Mouse (Mus musculus) liver, embryonic 14.5 days (tissue): Measurements from ENCODE around the gene Trir. TPM values are rescaled to one million over a fixed set of nuclear protein-coding genes. Genes with fewer than 3 reads are reported as not detected.

Experiments used
- ATAC-seq: fragments of 200-750 bp; cut with Nextera tagmentation; 2 replicates; pipeline ENCODE4 v1.8.0; 2017; ENCODE audit warnings: moderate number of reproducible peaks, mild to moderate bottlenecking, moderate library complexity; ENCODE audit not compliant: insufficient read depth
- DNase-seq, 3 experiments: peaks; one replicate each; pipeline ENCODE4 v3.0.0-alpha.2; 2012 to 2013; ENCODE audit warnings: low read depth in 3 of 3, low spot score in 3 of 3
- H3K27ac ChIP-seq: fragments of 300-500 bp; sonication (generic); 2 replicates; pipeline ENCODE4 v1.5.1; 2014; ENCODE audit warnings: moderate library complexity, mild to moderate bottlenecking, control low read depth, inconsistent platforms
- H3K27me3 ChIP-seq: fragments of 300-500 bp; sonication (generic); 2 replicates; pipeline ENCODE4 v1.6.1; 2014; ENCODE audit warnings: mild to moderate bottlenecking, low read length, moderate library complexity; ENCODE audit not compliant: control insufficient read depth, insufficient read depth
- H3K36me3 ChIP-seq: fragments of 300-500 bp; sonication (generic); replicated peaks from 2 replicates; pipeline ENCODE4 v1.6.1; 2014; ENCODE audit warnings: low read depth; ENCODE audit not compliant: control insufficient read depth, insufficient read depth
- H3K4me1 ChIP-seq, 2 experiments: fragments of 200-500 bp in 1 of 2; fragments of 300-500 bp in 1 of 2; sonication (generic) in 1 of 2; replicated peaks; 2 replicates each; pipeline ENCODE4 v1.6.1; 2012 to 2014; ENCODE audit warnings: antibody characterized with exemption in 1 of 2, inconsistent platforms in 1 of 2, low read length in 1 of 2; ENCODE audit not compliant: control insufficient read depth in 2 of 2, insufficient read depth in 2 of 2
- H3K4me2 ChIP-seq: fragments of 300-500 bp; sonication (generic); 2 replicates; pipeline ENCODE4 v1.6.1; 2014; ENCODE audit warnings: low read depth, mild to moderate bottlenecking, control low read depth, moderate library complexity
- H3K4me3 ChIP-seq, 2 experiments: fragments of 200-500 bp in 1 of 2; fragments of 300-500 bp in 1 of 2; sonication (generic) in 1 of 2; 2 replicates each; pipeline ENCODE4 v1.5.1; 2012 to 2014; ENCODE audit warnings: low read depth in 2 of 2, low read length in 2 of 2, mild to moderate bottlenecking in 2 of 2, control low read depth in 1 of 2, inconsistent platforms in 1 of 2, moderate library complexity in 1 of 2; ENCODE audit not compliant: insufficient read depth in 1 of 2
- H3K9ac ChIP-seq: fragments of 300-500 bp; sonication (generic); replicated peaks from 2 replicates; pipeline ENCODE4 v1.6.1; 2014; ENCODE audit warnings: mild to moderate bottlenecking, control low read depth, moderate library complexity
- H3K9me3 ChIP-seq: fragments of 300-500 bp; sonication (generic); 2 replicates; pipeline ENCODE4 v1.6.1; 2016; ENCODE audit warnings: low read length, mixed read lengths; ENCODE audit not compliant: control insufficient read depth
- CTCF ChIP-seq: IDR thresholded peaks from 2 replicates; pipeline ENCODE4 v1.5.1; 2016; ENCODE audit warnings: antibody characterized with exemption, low read depth, control low read depth
- EP300 ChIP-seq: IDR thresholded peaks from 2 replicates; pipeline ENCODE4 v1.6.1; 2016; ENCODE audit warnings: antibody characterized with exemption, low read depth
- WGBS: fragments of 180-500 bp; shearing (Covaris S2); extraction: QIAGEN DNeasy Blood & Tissue Kit; methylation state at CpG from one replicate; pipeline ENCODE4 v1.1.7; 2014; ENCODE audit not compliant: insufficient replicate concordance; 5-methylcytosine and 5-hydroxymethylcytosine counted together
- polyA plus RNA-seq, 2 experiments: library from polyadenylated mRNA; depleted of rRNA in 1 of 2; stranded (reverse) in 1 of 2; unstranded in 1 of 2; fragments of >200 nt; fragmentation: Nextera tagmentation in 1 of 2; extraction: Ambion mirVana in 1 of 2; gene quantifications; 2 replicates each; pipeline versions ENCODE4 v1.2.1 to v1.2.3; 2012 to 2014

Trir gene
- polyA plus RNA-seq, 2 experiments, result 84.4 to 100 TPM

DNA sequence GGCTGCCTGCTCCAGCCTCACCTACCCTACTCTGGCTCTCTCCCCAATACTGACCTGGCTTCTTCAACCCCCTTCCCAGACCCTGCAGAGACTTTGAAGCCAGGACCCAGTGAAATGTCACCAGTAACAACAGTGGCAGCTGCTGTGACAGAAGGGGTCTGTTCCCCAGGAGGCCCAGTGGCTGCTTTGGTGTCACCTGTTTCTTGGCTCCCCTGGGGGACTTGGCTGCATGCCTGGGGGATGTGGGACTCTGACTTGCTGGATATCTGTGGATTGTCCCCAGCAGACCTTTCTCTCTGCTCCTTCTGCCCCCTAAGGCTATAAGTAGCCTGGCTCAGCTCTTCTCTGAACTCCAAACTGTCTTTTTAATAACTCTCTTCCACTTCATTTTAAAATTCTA is 41.4 kb downstream of the Trir start, which contains the start of gene Gm5741:
Gm5741 (minus strand) TSS at position 1 of the 400 bp plus-strand sequence.
- DNase-seq (no peak), ATAC-seq (no peak)
- peaks cover 13 to 17% of the 10 kb centered on the region in 2 experiments for H3K4me1 ChIP-seq

GRCm38 (mm10) chr8:85071041-85071440 is 44.4 kb downstream of the Trir start:
- H3K36me3 ChIP-seq, result peaks cover 19% of the 10 kb centered on the region
- peak overlapping the region; percentile 61 for H3K27ac ChIP-seq
- ATAC-seq (peak; percentile 14; the same call in 1 of the 2 replicates), DNase-seq (no peak)
- peaks cover 23 to 30% of the 10 kb centered on the region in 2 experiments for H3K4me1 ChIP-seq
- peak overlapping the region; percentile 78 to 79 for H3K4me3 ChIP-seq
- H3K9ac ChIP-seq, result peak overlapping the region; percentile 77
- H3K9me3 ChIP-seq, result no peaks in the 10 kb centered on the region
- H3K27me3 ChIP-seq, result no peaks in the 10 kb centered on the region
- TF ChIP-seq EP300 (no peak), CTCF (no peak)
- 68% methylated on average over 5 of the region's 5 CpGs for WGBS
- peak overlapping the region; percentile 92 for H3K4me2 ChIP-seq

More for the DNA sequence above, 41.4 kb downstream of the Trir start, which contains the start of gene Gm5741:
- no peak within 1 kb of the TSS for H3K4me2 ChIP-seq
- no peak within 1 kb of the TSS for H3K9ac ChIP-seq
- H3K36me3 ChIP-seq, result no peaks in the 10 kb centered on the region
- no peaks in the 10 kb centered on the region for H3K27me3 ChIP-seq
- no peak within 1 kb of the TSS for H3K4me3 ChIP-seq
- H3K27ac ChIP-seq, result no peak within 1 kb of the TSS
- TF ChIP-seq CTCF (no peak), EP300 (no peak)
- no peaks in the 10 kb centered on the region for H3K9me3 ChIP-seq

- Histone ChIP-seq H3K9me3 (no peaks in the 10 kb centered on the region), H3K27me3 (no peaks in the 10 kb centered on the region), H3K4me1 (peaks cover 29 to 36% of the 10 kb centered on the region in 2 experiments), H3K36me3 (peaks cover 19% of the 10 kb centered on the region), H3K27ac (peak within 1 kb of the TSS; percentile 61), H3K9ac (peak within 1 kb of the TSS; percentile 77), H3K4me3 (peak within 1 kb of the TSS; percentile 78 to 79), H3K4me2 (peak within 1 kb of the TSS; percentile 92)
- DNase-seq (peak; percentile 75 to 86 (median 82)), ATAC-seq (peak; percentile 82)
- WGBS, result 0% methylated on average over 68 of the region's 68 CpGs
- no peak for TF ChIP-seq EP300
- peak; percentile 25; the same call in 1 of the 2 replicates for TF ChIP-seq CTCF
These were observed 45.1 kb downstream of the Trir start, which contains the start of gene Dhps for GRCm38 (mm10) chr8:85071514-85072281. Gene Dhps (plus strand): TSS chr8:85071757.

DNA sequence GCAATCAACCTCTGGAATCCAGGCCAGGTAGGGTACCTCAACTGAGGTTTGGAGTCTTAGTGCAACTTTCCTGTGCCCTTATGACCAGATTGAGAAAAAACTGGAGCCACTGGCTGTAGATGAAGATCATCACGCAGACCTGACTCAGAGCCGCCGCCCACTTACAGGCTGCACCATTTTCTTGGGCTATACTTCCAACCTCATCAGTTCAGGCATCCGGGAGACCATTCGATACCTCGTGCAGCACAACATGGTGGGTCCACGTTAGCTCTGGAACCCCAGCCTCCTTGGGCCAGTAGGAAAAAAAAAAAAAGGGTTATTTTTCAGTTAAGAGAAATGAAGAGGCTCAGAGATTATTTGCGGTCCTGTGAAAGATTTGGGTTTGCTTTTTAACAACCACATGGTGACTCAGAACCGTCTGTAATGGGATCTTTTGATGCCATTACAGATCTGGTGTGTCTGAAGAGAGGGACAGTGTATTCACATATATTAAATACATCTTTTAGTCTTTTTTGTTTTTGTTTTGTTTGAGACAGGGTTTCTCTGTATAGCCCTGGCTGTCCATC is 45.8 kb downstream of the Trir start:
- Histone ChIP-seq H3K4me3 (peak overlapping the region; percentile 78 to 79), H3K27me3 (no peaks in the 10 kb centered on the region), H3K9ac (peak overlapping the region; percentile 77), H3K27ac (peak overlapping the region; percentile 61; the same call in 1 of the 2 replicates), H3K36me3 (peaks cover 19% of the 10 kb centered on the region), H3K4me1 (peaks cover 32 to 38% of the 10 kb centered on the region in 2 experiments), H3K9me3 (no peaks in the 10 kb centered on the region), H3K4me2 (peak overlapping the region; percentile 92)
- DNase-seq (no peak), ATAC-seq (no peak)
- TF ChIP-seq EP300 (no peak), CTCF (no peak)
- 28% methylated on average over 9 of the region's 9 CpGs for WGBS

DNA sequence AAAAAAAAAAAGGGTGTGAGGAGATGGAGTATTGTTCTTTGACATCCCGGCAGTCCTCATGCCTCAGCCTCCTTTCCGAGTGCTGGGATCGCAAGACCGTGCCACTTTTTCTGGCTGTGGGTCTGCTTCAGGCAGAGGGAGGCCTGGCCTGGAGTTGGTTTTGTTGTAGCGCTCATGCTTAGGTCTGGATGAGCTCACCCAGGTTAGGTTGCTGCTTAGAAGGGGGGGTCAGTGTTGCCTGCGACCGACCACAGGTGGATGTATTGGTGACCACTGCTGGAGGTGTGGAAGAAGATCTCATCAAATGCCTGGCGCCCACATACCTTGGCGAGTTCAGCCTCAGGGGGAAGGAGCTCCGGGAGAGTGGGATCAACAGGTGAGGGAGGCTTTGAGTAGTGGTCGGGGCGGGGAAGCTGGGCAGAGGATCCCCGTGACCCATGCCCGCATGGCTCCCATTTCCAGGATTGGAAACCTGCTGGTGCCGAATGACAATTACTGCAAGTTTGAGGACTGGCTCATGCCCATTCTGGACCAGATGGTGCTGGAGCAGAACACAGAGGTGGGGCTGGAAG is 46.5 kb downstream of the Trir start:
- Histone ChIP-seq H3K27me3 (no peaks in the 10 kb centered on the region), H3K4me2 (peak overlapping the region; percentile 92; the same call in 1 of the 2 replicates), H3K4me1 (peaks cover 32 to 38% of the 10 kb centered on the region in 2 experiments), H3K4me3 (no peak overlapping the region), H3K9ac (no peak overlapping the region), H3K9me3 (no peaks in the 10 kb centered on the region), H3K36me3 (peaks cover 22% of the 10 kb centered on the region), H3K27ac (no peak overlapping the region)
- 89% methylated on average over 15 of the region's 15 CpGs for WGBS
- DNase-seq (no peak), ATAC-seq (no peak)
- TF ChIP-seq CTCF (no peak), EP300 (no peak)
